Mouse (Mus musculus): ENCODE measurements at regions not wholly inside any gene's neighbourhood (a gene's known extent, or its start where the extent isn't known, plus 50 kb on each side); places are given as distances from the start of the nearest gene placed in this dataset.

DNA sequence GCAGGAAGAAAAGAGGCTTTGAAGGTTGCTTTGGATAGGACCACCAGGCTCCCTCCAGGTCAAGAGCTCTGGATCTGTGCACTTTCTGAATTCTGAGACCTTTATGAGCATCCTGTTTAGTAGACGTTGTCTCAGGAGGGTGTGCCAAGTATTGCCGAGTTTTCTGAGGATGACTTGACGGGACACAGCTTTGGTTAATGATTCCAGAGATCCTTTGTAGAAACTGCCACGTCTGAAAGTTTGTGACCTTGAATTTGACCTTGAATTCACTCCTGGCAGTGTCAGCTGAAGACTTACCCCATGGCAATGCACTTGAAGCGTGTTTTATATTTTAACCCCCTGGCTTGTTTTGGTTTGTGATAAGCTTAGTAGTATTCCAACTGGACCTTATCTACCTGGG is 58.0 kb upstream of the Ercc6l2 start:
- no peak for ATAC-seq (ENCODE audit: poor library complexity, severe bottlenecking)

DNA sequence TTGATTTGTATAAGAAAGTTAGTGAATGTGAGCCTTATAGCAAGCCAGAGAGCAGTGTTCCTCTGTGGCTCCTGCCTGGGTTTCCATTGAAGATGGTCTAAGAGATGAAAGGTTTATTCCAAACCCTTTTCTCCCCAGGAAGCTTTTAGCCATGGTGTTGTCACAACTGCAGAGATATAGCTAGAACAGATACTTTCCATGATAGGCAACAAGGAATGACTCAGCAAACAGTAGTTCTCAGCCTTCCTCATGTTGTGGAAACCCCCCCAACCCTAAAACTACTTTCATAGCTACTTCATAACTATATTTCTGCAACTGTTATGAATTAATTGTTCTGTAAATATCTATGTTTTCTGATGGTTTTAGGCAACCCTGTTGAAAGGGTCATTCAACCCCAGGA is 53.5 kb upstream of the Ercc6l2 start:
- no peak for ATAC-seq (ENCODE audit: poor library complexity, severe bottlenecking)

Measured in megakaryocyte, adult 5-6 weeks (primary cell).